Mouse (Mus musculus) limb, embryonic 15.5 days (tissue): ENCODE data around the gene Mroh9. TPM values are rescaled to one million over a fixed set of nuclear protein-coding genes. Genes with fewer than 3 reads are reported as not detected.

Experiments
- ATAC-seq: fragments of 200-750 bp; cut with Nextera tagmentation; 2 replicates; pipeline ENCODE4 v1.8.0; 2017; ENCODE audit warnings: low read depth, moderate TSS enrichment; ENCODE audit not compliant: insufficient number of reproducible peaks, low FRiP score, low TSS enrichment
- H3K27ac ChIP-seq: fragments of 300-500 bp; sonication (generic); 2 replicates; pipeline ENCODE4 v1.5.1; 2015; ENCODE audit warnings: moderate library complexity, mild to moderate bottlenecking, inconsistent platforms
- H3K27me3 ChIP-seq: fragments of 300-500 bp; sonication (generic); 2 replicates; pipeline ENCODE4 v1.6.1; 2015; ENCODE audit warnings: inconsistent platforms
- H3K36me3 ChIP-seq: fragments of 300-500 bp; sonication (generic); 2 replicates; pipeline ENCODE4 v1.6.1; 2015; ENCODE audit warnings: inconsistent platforms
- H3K4me1 ChIP-seq: fragments of 300-500 bp; sonication (generic); 2 replicates; pipeline ENCODE4 v1.6.1; 2015; ENCODE audit warnings: inconsistent platforms
- H3K4me2 ChIP-seq: fragments of 300-500 bp; sonication (generic); 2 replicates; pipeline ENCODE4 v1.6.1; 2015; ENCODE audit warnings: mild to moderate bottlenecking, inconsistent platforms
- H3K4me3 ChIP-seq: fragments of 300-500 bp; sonication (generic); 2 replicates; pipeline ENCODE4 v1.5.1; 2015; ENCODE audit warnings: mild to moderate bottlenecking, inconsistent platforms
- H3K9ac ChIP-seq: fragments of 300-500 bp; sonication (generic); 2 replicates; pipeline ENCODE4 v1.6.1; 2015; ENCODE audit warnings: inconsistent platforms
- H3K9me3 ChIP-seq: fragments of 300-500 bp; sonication (generic); 2 replicates; pipeline ENCODE4 v1.6.1; 2016; ENCODE audit warnings: inconsistent platforms
- WGBS: fragments of 180-500 bp; shearing (Covaris S2); methylation state at CpG from one replicate; pipeline ENCODE4 v1.1.7; 2015; 5-methylcytosine and 5-hydroxymethylcytosine counted together
- polyA plus RNA-seq: library from polyadenylated mRNA; unstranded; fragments of >200 nt; fragmentation: Nextera tagmentation; extraction: Ambion mirVana; gene quantifications from 2 replicates; pipeline ENCODE4 v1.2.1, GENCODE M21; 2015

The Mroh9 gene
- polyA plus RNA-seq, 1 experiment from 2014 or later: not detected

DNA sequence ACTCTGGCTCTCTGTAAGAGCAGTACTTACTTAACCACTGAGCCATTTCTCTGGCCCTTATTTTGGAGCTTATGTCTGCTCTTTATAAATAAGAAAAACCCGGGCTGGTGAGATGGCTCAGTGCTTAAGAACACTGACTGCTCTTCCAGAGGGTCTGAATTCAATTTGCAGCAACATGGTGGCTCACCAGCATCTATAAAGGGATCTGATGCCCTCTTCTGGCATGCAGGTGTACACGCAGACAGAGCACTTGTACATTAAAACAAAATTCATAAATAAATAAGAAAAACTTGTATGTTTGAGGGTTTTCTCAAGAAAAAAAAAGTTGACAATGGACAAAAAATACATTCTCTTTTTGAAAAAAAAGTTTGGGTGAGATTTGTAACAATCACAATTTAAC is 28.1 kb downstream of the Mroh9 start:
- Histone ChIP-seq H3K27me3 (no peaks in the 10 kb centered on the region), H3K4me3 (no peak overlapping the region), H3K36me3 (no peaks in the 10 kb centered on the region), H3K9me3 (no peaks in the 10 kb centered on the region), H3K9ac (no peak overlapping the region), H3K27ac (no peak overlapping the region), H3K4me2 (no peak overlapping the region), H3K4me1 (no peaks in the 10 kb centered on the region)
- no peak for ATAC-seq
- WGBS: 44% methylated on average over 2 of the region's 2 CpGs

DNA sequence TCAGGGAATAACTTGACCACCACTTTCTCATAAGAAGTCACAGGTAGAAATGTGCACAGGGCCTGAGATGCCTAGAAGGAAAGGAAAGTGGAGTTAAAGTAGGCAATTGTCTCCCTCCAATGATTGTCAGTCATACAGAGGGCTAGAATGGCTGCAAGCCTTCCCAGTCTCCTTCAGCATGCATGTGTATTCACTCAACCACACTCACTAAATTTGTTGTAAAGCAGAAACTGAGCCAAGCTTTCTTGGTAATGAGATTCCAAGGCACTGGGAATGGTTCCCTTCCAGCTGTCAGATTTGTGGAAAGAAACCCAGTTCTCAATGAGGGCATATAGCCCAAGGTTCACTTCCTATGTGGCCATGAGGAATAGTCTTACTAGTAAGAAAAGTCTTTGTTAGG is 29.8 kb downstream of the Mroh9 start:
- Histone ChIP-seq H3K4me1 (no peaks in the 10 kb centered on the region), H3K36me3 (no peaks in the 10 kb centered on the region), H3K27ac (no peak overlapping the region), H3K9me3 (no peaks in the 10 kb centered on the region), H3K27me3 (no peaks in the 10 kb centered on the region), H3K4me3 (no peak overlapping the region), H3K4me2 (no peak overlapping the region), H3K9ac (no peak overlapping the region)
- ATAC-seq: no peak

DNA sequence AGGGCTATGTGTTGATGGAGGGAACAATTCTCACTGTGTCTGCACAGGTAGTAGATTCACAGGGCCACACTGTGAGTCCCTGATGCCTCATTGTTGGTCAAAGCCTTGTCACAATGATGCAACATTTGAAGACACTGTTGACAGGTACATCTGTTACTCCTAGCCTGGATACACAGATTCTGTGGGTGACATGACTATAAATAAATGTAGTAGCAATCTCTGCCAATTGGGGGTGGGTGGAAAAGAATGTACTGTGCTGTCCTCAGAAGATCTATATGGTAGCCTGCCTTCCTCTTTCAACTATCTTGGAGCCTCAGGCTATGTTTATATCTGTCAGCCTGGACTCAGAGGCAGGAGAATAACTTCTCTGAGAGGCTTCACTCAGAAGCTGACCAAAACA is 62.4 kb downstream of the Mroh9 start:
- Histone ChIP-seq H3K4me3 (no peak overlapping the region), H3K36me3 (no peaks in the 10 kb centered on the region), H3K27ac (no peak overlapping the region), H3K4me1 (no peaks in the 10 kb centered on the region), H3K27me3 (no peaks in the 10 kb centered on the region), H3K9me3 (no peaks in the 10 kb centered on the region), H3K9ac (no peak overlapping the region), H3K4me2 (no peak overlapping the region)
- ATAC-seq: no peak

DNA sequence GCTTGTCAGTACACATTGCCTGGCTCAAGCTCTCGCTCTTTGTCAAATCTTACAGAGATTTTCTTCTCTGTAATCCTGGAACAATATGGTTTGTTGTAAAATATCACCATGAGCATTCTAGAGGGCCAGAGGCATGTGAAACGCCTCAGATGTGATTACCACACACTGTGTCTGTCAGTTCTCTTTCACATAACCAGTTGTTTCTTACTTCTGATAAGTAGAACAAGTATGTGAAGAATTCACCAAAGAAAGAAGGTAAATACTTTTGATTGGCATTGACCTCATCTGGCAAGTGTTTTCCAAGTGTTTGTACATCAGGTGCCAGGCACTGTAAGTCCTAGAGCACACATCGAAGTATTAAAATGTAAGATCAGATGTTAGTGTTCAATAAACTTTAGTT is 76.2 kb downstream of the Mroh9 start:
- Histone ChIP-seq H3K36me3 (no peaks in the 10 kb centered on the region), H3K9me3 (no peaks in the 10 kb centered on the region), H3K4me3 (no peak overlapping the region), H3K27ac (no peak overlapping the region), H3K27me3 (no peaks in the 10 kb centered on the region), H3K4me2 (no peak overlapping the region), H3K4me1 (no peaks in the 10 kb centered on the region), H3K9ac (no peak overlapping the region)
- 64% methylated on average over 3 of the region's 3 CpGs for WGBS
- ATAC-seq: no peak

DNA sequence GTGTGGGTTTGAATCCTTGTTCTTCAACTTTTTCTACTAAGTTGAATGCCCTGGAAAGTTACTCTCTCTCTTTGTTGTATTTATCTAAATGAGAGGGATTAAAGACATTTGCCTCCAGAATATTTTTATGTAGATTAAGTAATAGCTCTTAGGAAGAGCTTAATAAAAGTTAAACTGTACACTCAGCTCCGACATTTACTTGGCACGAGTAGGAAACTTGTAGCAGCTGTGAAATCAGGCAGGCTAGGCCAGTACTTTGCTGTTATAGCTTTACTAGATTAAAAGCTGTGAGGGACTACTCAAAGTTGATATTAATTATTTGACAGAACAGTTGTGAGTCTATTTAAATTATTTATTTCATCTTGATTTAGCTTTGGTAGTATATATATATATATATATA is 82.0 kb downstream of the Mroh9 start:
- Histone ChIP-seq H3K4me2 (no peak overlapping the region), H3K27me3 (no peaks in the 10 kb centered on the region), H3K27ac (no peak overlapping the region), H3K4me3 (no peak overlapping the region), H3K9me3 (no peaks in the 10 kb centered on the region), H3K36me3 (no peaks in the 10 kb centered on the region), H3K9ac (no peak overlapping the region), H3K4me1 (no peaks in the 10 kb centered on the region)
- no peak for ATAC-seq
- WGBS: 74% methylated on average over 2 of the region's 2 CpGs

DNA sequence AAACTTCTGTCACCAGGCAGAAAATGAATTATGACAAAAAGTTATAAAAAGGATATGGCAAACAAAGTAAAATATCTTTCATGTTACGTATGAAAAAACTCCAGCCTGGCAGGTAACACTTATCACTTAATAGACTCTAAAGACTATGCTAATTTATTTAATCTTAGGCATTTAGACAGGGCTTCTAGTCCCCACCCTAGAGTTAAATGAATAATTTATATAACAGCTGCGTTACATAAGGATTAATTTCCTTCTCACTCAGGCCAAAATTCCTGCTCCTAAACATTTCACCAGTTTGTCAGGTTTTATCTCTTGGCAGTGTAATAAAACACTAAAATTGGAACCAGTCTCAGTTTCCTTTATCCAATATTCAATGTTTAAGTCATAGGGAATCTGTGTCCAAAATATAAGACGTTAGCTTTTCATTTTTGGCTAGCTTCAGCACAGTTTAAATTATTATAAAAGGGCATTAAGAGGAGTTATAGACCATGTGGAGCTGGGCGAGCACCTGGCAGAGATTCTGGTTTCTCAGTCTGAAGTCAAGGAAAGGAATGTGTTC is 84.1 kb downstream of the Mroh9 start:
- H3K9ac ChIP-seq: no peak overlapping the region
- no peaks in the 10 kb centered on the region for H3K9me3 ChIP-seq
- no peaks in the 10 kb centered on the region for H3K36me3 ChIP-seq
- H3K4me1 ChIP-seq: no peaks in the 10 kb centered on the region
- 48% methylated on average over 4 of the region's 4 CpGs for WGBS
- no peak for ATAC-seq
- H3K4me2 ChIP-seq: no peak overlapping the region
- H3K4me3 ChIP-seq: no peak overlapping the region
- H3K27me3 ChIP-seq: no peaks in the 10 kb centered on the region
- H3K27ac ChIP-seq: no peak overlapping the region

DNA sequence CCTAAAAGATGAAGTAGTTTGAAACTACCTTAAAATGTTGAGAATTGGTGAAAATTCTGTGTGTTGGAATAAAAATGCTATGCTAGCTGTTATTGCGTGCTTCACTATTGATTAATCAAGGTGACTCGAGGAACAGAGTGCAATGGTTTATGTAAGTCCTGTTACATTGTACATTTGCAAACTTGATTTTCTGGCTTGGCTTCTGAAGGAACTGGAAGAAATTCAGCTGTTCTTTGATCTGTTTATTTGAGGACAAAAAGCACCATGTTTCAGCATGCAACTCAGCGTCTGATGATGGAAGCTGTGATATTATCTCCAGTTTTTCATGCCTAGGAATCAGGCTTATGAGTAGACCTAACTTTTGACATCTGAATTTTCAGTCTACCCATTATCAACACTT is 97.9 kb downstream of the Mroh9 start:
- Histone ChIP-seq H3K36me3 (no peaks in the 10 kb centered on the region), H3K4me3 (no peak overlapping the region), H3K4me2 (no peak overlapping the region), H3K4me1 (no peaks in the 10 kb centered on the region), H3K9ac (no peak overlapping the region), H3K27ac (no peak overlapping the region), H3K27me3 (no peaks in the 10 kb centered on the region), H3K9me3 (no peaks in the 10 kb centered on the region)
- ATAC-seq: no peak
- 82% methylated on average over 3 of the region's 3 CpGs for WGBS

DNA sequence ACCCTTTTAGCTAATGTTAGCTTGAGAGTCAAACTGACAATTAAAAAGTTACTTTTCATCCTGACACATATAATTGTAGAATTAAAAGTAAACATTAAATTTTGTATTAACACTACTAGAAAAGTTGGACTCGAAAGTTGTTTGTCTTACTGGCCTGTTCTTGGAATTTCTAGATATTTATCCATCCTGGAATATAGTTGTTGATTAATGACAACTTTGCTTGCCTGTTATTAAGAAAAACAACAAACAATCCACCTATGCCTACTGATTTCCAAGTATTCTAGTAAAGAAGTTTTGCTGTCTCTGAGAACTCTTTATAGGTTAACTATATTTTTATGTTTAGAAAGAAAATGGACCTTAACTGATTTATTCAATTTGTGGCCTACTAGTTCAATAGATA is 98.7 kb downstream of the Mroh9 start:
- 83% methylated on average over 1 of the region's 1 CpGs for WGBS
- Histone ChIP-seq H3K27ac (no peak overlapping the region), H3K4me2 (no peak overlapping the region), H3K36me3 (no peaks in the 10 kb centered on the region), H3K4me1 (no peaks in the 10 kb centered on the region), H3K4me3 (no peak overlapping the region), H3K27me3 (no peaks in the 10 kb centered on the region), H3K9me3 (no peaks in the 10 kb centered on the region), H3K9ac (no peak overlapping the region)
- no peak for ATAC-seq

DNA sequence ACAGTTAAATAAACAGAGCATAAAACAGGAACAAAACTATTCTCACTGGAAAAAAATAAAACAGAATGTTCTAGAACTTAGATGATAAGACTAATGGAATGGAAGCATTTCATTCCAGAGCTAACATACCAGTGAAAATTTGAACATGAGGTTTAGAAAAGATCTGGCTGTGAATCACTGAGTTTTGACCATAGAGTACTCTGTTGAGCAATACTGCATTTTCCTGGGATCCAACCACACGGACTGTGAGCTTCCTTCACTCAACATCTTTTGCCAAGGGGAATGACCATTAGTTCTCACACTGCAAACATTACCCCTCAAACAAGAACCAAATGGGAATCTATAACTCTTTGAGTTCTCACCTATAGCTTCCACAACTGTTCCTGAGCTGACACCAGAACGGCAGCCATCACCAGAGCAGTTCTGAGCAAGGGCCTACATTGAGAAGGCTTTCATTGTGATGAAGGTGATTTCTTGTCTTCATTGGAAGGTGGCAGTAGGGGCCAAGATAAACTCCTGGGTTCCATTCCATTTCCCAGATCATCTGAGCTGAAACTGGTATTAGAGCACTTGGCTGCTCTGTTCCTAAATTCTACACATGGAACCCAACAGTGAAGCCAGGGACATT is 99.2 kb downstream of the Mroh9 start:
- no peaks in the 10 kb centered on the region for H3K27me3 ChIP-seq
- no peak overlapping the region for H3K4me3 ChIP-seq
- no peak overlapping the region for H3K27ac ChIP-seq
- no peak for ATAC-seq
- WGBS: 85% methylated on average over 2 of the region's 2 CpGs
- H3K9ac ChIP-seq: no peak overlapping the region
- no peak overlapping the region for H3K4me2 ChIP-seq
- no peaks in the 10 kb centered on the region for H3K9me3 ChIP-seq
- no peaks in the 10 kb centered on the region for H3K4me1 ChIP-seq
- H3K36me3 ChIP-seq: no peaks in the 10 kb centered on the region

DNA sequence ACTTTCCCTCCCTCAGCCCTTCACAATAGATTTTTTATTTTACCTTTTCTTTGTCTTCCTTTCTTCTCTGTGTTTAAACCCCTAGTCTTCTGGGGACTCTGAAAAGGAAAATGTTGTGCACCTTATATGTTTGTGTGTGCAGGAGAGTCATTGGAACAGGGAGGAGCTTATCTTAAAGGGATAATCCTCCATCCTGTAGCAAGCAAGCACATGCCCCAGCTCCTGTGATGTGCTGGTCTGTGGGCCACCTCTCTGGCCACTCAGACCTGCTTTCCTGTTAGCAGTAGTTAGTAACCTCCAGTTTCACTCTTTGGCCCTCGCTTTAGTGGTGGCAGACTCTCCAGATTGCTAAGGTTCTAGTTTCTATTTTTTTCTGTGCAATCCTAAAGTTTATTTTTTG is 101.0 kb downstream of the Mroh9 start, which contains the start of gene Fmo3:
Fmo3 (minus strand) TSS at position 101 of the 400 bp plus-strand sequence.
- Histone ChIP-seq H3K27ac (no peak within 1 kb of the TSS), H3K9me3 (no peaks in the 10 kb centered on the region), H3K4me2 (no peak within 1 kb of the TSS), H3K4me3 (no peak within 1 kb of the TSS), H3K4me1 (no peaks in the 10 kb centered on the region), H3K36me3 (no peaks in the 10 kb centered on the region), H3K27me3 (no peaks in the 10 kb centered on the region), H3K9ac (no peak within 1 kb of the TSS)
- 64% methylated on average over 1 of the region's 1 CpGs for WGBS
- ATAC-seq: no peak

Other genes starting within 250 kb of the Mroh9 start
- gene Fmo1, start 219.1 kb downstream of the Mroh9 start, polyA plus RNA-seq: 37.2 and 51.8 TPM in 2 replicates
- gene Fmo2, start 186.9 kb downstream of the Mroh9 start, polyA plus RNA-seq: 3.0 and 4.8 TPM in 2 replicates
- gene Fmo6, start 148.2 kb downstream of the Mroh9 start, polyA plus RNA-seq: 0.36 and 0.55 TPM in 2 replicates
- not detected in 2 replicates for gene Fmo3, start 101.1 kb downstream of the Mroh9 start, polyA plus RNA-seq
- gene Prrx1, start 228.0 kb upstream of the Mroh9 start, polyA plus RNA-seq: 102 and 115 TPM in 2 replicates